Mouse (Mus musculus) spleen, postnatal 14 days (tissue): ENCODE data around the gene Dclre1b.
"Not testable (repeated sequence)": the region's sequence is repeated elsewhere in the genome, so short reads cannot be mapped to it uniquely, and the experiment has no call there.

ENCODE experiments used
- DNase-seq, 2 experiments: peaks; one replicate each; pipeline ENCODE4 v3.0.0; 2021 to 2022; ENCODE audit warnings: low spot score in 2 of 2

Gene Dclre1b

GRCm38 (mm10) chr3:103810967-103811366 is 1.7 kb upstream of the Dclre1b start:
- no peak for DNase-seq

- DNase-seq: no peak
These were observed 531 bp upstream of the Dclre1b start for GRCm38 (mm10) chr3:103809799-103810150.

GRCm38 (mm10) chr3:103805671-103806070 is 3.6 kb downstream of the Dclre1b start:
- no peak for DNase-seq

GRCm38 (mm10) chr3:103802861-103803260 is 6.4 kb downstream of the Dclre1b start:
- no peak for DNase-seq

GRCm38 (mm10) chr3:103801631-103802531 is 7.4 kb downstream of the Dclre1b start:
- DNase-seq: peak; percentile 36 to 47

GRCm38 (mm10) chr3:103799507-103799906 is 9.7 kb downstream of the Dclre1b start:
- DNase-seq: peak in 1 of 2 experiments; percentile 36

- DNase-seq: no peak
These were observed 12.9 kb downstream of the Dclre1b start for GRCm38 (mm10) chr3:103796389-103796788.

GRCm38 (mm10) chr3:103792566-103792965 is 16.7 kb downstream of the Dclre1b start:
- no peak for DNase-seq

- DNase-seq: not testable (repeated sequence)
These were observed 17.2 kb downstream of the Dclre1b start for GRCm38 (mm10) chr3:103792111-103792406.

- peak; percentile 87 to 91 for DNase-seq
These were observed 17.8 kb downstream of the Dclre1b start, which contains the start of gene Hipk1 for GRCm38 (mm10) chr3:103791230-103792110. Gene Hipk1, minus strand, starts transcription at chr3:103791563.

GRCm38 (mm10) chr3:103790346-103791145 is 18.7 kb downstream of the Dclre1b start:
- DNase-seq: peak in 1 of 2 experiments; percentile 38

GRCm38 (mm10) chr3:103789891-103790345 is 19.3 kb downstream of the Dclre1b start:
- no peak for DNase-seq

GRCm38 (mm10) chr3:103789096-103789495 is 20.1 kb downstream of the Dclre1b start:
- DNase-seq: no peak

GRCm38 (mm10) chr3:103787225-103787624 is 22.0 kb downstream of the Dclre1b start:
- no peak for DNase-seq

- DNase-seq: no peak
These were observed 26.2 kb downstream of the Dclre1b start for GRCm38 (mm10) chr3:103782844-103783609.

- DNase-seq: no peak
These were observed 28.5 kb downstream of the Dclre1b start for GRCm38 (mm10) chr3:103780777-103781176.

GRCm38 (mm10) chr3:103780271-103780670 is 29.0 kb downstream of the Dclre1b start:
- no peak for DNase-seq

- DNase-seq: no peak
These were observed 30.1 kb downstream of the Dclre1b start for GRCm38 (mm10) chr3:103779183-103779582.

- DNase-seq: no peak
These were observed 30.6 kb downstream of the Dclre1b start for GRCm38 (mm10) chr3:103778660-103779059.

- DNase-seq: no peak
These were observed 31.3 kb downstream of the Dclre1b start for GRCm38 (mm10) chr3:103777940-103778339.

- no peak for DNase-seq
These were observed 35.2 kb downstream of the Dclre1b start for GRCm38 (mm10) chr3:103774009-103774408.
